Mouse (Mus musculus) liver, adult (tissue): ENCODE data around the gene Hist1h2bg.
"Not testable (repeated sequence)": the region's sequence is repeated elsewhere in the genome, so short reads cannot be mapped to it uniquely, and the experiment has no call there.

ENCODE experiments used
- GATA4 ChIP-seq: IDR thresholded peaks from 2 replicates; pipeline ENCODE4 v1.6.1; 2014; ENCODE audit warnings: mild to moderate bottlenecking, low read length; ENCODE audit not compliant: insufficient replicate concordance

Hist1h2bg gene

GRCm38 (mm10) chr13:23571022-23571503 lies at the start of gene Hist1h2bg, which contains the start of gene Hist1h2ae:
Hist1h2bg (plus strand) TSS chr13:23571396.
Hist1h2ae (minus strand) TSS chr13:23571220.
- TF ChIP-seq GATA4 = peak; percentile 27; the same call in 1 of the 2 replicates

GRCm38 (mm10) chr13:23521703-23522102 lies 49.5 kb upstream of the Hist1h2bg start:
- TF ChIP-seq GATA4 = no peak

GRCm38 (mm10) chr13:23523976-23524375 lies 47.2 kb upstream of the Hist1h2bg start:
- no peak for TF ChIP-seq GATA4

- no peak for TF ChIP-seq GATA4
Measured at GRCm38 (mm10) chr13:23524654-23525053, 46.5 kb upstream of the Hist1h2bg start.

GRCm38 (mm10) chr13:23525901-23526300 lies 45.3 kb upstream of the Hist1h2bg start:
- TF ChIP-seq GATA4 = no peak

GRCm38 (mm10) chr13:23526312-23526711 lies 44.9 kb upstream of the Hist1h2bg start:
- TF ChIP-seq GATA4 = no peak

- no peak for TF ChIP-seq GATA4
Measured at GRCm38 (mm10) chr13:23529005-23529404, 42.2 kb upstream of the Hist1h2bg start.

- TF ChIP-seq GATA4 = no peak
Measured at GRCm38 (mm10) chr13:23529480-23530165, 41.6 kb upstream of the Hist1h2bg start.

GRCm38 (mm10) chr13:23530181-23530900 lies 40.9 kb upstream of the Hist1h2bg start:
- peak; percentile 10; the same call in 1 of the 2 replicates for TF ChIP-seq GATA4

GRCm38 (mm10) chr13:23530901-23531875 lies 40.0 kb upstream of the Hist1h2bg start, which contains the start of gene Hist1h4h:
Hist1h4h (plus strand) TSS chr13:23531050.
- TF ChIP-seq GATA4 = no peak; the same call in 1 of the 2 replicates

GRCm38 (mm10) chr13:23532262-23533075 lies 38.7 kb upstream of the Hist1h2bg start:
- no peak for TF ChIP-seq GATA4

GRCm38 (mm10) chr13:23533560-23534367 lies 37.4 kb upstream of the Hist1h2bg start, which contains the start of gene Hist1h2af:
Hist1h2af (plus strand) TSS chr13:23533906.
- TF ChIP-seq GATA4 = not testable (repeated sequence)

- no peak for TF ChIP-seq GATA4
Measured at GRCm38 (mm10) chr13:23534368-23535131, 36.6 kb upstream of the Hist1h2bg start.
